Mouse (Mus musculus): Measurements from ENCODE around the gene Pdzd4. TPM values are rescaled to one million over a fixed set of nuclear protein-coding genes. Genes with fewer than 3 reads are reported as not detected.

Pdzd4 gene
- total RNA-seq (2023): under 1 TPM; 0.24 to 0.61 TPM

GRCm38 (mm10) chrX:73824185-73825151 is at the start of gene Pdzd4:
Pdzd4 (minus strand) TSS chrX:73824969.

GRCm38 (mm10) chrX:73786364-73787224 is 38.2 kb downstream of the Pdzd4 start, which contains the start of the genes Idh3g and Ssr4:
Idh3g (minus strand) TSS chrX:73786897.
Ssr4 (plus strand) TSS chrX:73787028.

GRCm38 (mm10) chrX:73774168-73774760 is 50.5 kb downstream of the Pdzd4 start, which contains the start of gene Srpk3:
Srpk3 (plus strand) TSS chrX:73774405.

GRCm38 (mm10) chrX:73756334-73757140 is 68.2 kb downstream of the Pdzd4 start, which contains the start of gene Plxnb3:
Plxnb3 (plus strand) TSS chrX:73757090.

Other genes with a start within 250 kb of the Pdzd4 start
- not detected for gene Dusp9, start 185.6 kb downstream of the Pdzd4 start, total RNA-seq (2023)
- under 1 TPM in 1 of 2 experiments, not detected in 1; 0.71 TPM for gene Pnck, start 164.9 kb downstream of the Pdzd4 start, total RNA-seq (2023)
- not detected for gene Slc6a8, start 151.8 kb downstream of the Pdzd4 start, total RNA-seq (2023)
- gene Bcap31, start 108.8 kb downstream of the Pdzd4 start, total RNA-seq (2023): 100 to 1,000 TPM; 141 to 158 TPM
- 10 to 100 TPM; 75.3 to 75.4 TPM for gene Abcd1, start 108.4 kb downstream of the Pdzd4 start, total RNA-seq (2023)
- under 1 TPM in 1 of 2 experiments, not detected in 1; 0.15 TPM for gene Plxnb3, start 67.9 kb downstream of the Pdzd4 start, total RNA-seq (2023)
- 100 to 1,000 TPM; 171 to 179 TPM for gene Srpk3, start 50.6 kb downstream of the Pdzd4 start, total RNA-seq (2023)
- gene Idh3g, start 38.1 kb downstream of the Pdzd4 start, total RNA-seq (2023): 100 to 1,000 TPM; 165 to 167 TPM
- 100 to 1,000 TPM; 124 to 147 TPM for gene Ssr4, start 37.9 kb downstream of the Pdzd4 start, total RNA-seq (2023)
- not detected for gene Avpr2, start 67.1 kb upstream of the Pdzd4 start, total RNA-seq (2023)
- gene L1cam, start 71.1 kb upstream of the Pdzd4 start, total RNA-seq (2023): 10 to 100 TPM; 13.4 to 20.8 TPM
- 100 to 1,000 TPM; 363 to 422 TPM for gene Arhgap4, start 96.9 kb upstream of the Pdzd4 start, total RNA-seq (2023)
- 10 to 100 TPM; 71.0 to 72.1 TPM for gene Naa10, start 97.0 kb upstream of the Pdzd4 start, total RNA-seq (2023)
- 10 to 100 TPM; 22.6 to 28.2 TPM for gene Renbp, start 105.9 kb upstream of the Pdzd4 start, total RNA-seq (2023)
- gene Hcfc1, start 141.4 kb upstream of the Pdzd4 start, total RNA-seq (2023): 100 to 1,000 TPM; 109 to 126 TPM
- 100 to 1,000 TPM; 162 to 201 TPM for gene Irak1, start 198.9 kb upstream of the Pdzd4 start, total RNA-seq (2023)